Mouse (Mus musculus) lung, postnatal 0 days (tissue): ENCODE measurements around the gene Pdk2.

Experiments used
- CTCF ChIP-seq: IDR thresholded peaks from 2 replicates; pipeline ENCODE4 v1.5.1; 2016; ENCODE audit warnings: antibody characterized with exemption, mild to moderate bottlenecking
- EP300 ChIP-seq: IDR thresholded peaks from 2 replicates; pipeline ENCODE4 v1.6.1; 2016; ENCODE audit warnings: antibody characterized with exemption, mild to moderate bottlenecking, control low read depth

GRCm38 (mm10) chr11:94988780-94989561, 52.2 kb downstream of the Pdk2 start:
- TF ChIP-seq CTCF (no peak), EP300 (no peak)
